26 mouse cellular contexts compared by ENCODE assay signal in genomic region chr19:52263997-52264396, GRCm38 (mm10). TPM values are rescaled to one million over a fixed set of nuclear protein-coding genes. Genes with fewer than 3 reads are reported as not detected.
"Had no signal": no experiment of that assay in that cellular context is flagged by ENCODE, and none has a peak within 500 bp of the region (broad histone marks: within the 10 kb centered on the region; RNA-seq: fewer than 3 reads in every experiment).

Gene Ins1 (plus strand): TSS chr19:52264297.

- H3K27me3 ChIP-seq: midbrain, embryonic 12.5 days; neural tube, embryonic 13.5 days; neural tube, embryonic 15.5 days had no signal

- H3K4me2 ChIP-seq: lung, embryonic 14.5 days; midbrain, embryonic 12.5 days; neural tube, embryonic 13.5 days; neural tube, embryonic 15.5 days had no signal

- DNase-seq: lung, adult 18-20 months; lung, embryonic 14.5 days; lung, postnatal 10 days; lung, postnatal 4 days; midbrain, embryonic 14.5 days; retina, postnatal 1 day; right cerebral cortex, adult 18-20 months; right cerebral cortex, postnatal 25 days; right cerebral cortex, postnatal 4 days; spleen, adult 18-20 months; thymus, adult 2 months; thymus, postnatal 25 days; thymus, postnatal 4 days had no signal

- H3K9ac ChIP-seq: lung, embryonic 14.5 days; midbrain, embryonic 12.5 days; neural tube, embryonic 13.5 days; neural tube, embryonic 15.5 days had no signal

- ATAC-seq: midbrain, embryonic 16.5 days had no signal

- H3K36me3 ChIP-seq: midbrain, embryonic 10.5 days; midbrain, embryonic 12.5 days; neural tube, embryonic 13.5 days; neural tube, embryonic 15.5 days had no signal

- H3K9me3 ChIP-seq: midbrain, embryonic 10.5 days; midbrain, embryonic 12.5 days; neural tube, embryonic 13.5 days; neural tube, embryonic 15.5 days had no signal

- H3K4me1 ChIP-seq: midbrain, embryonic 10.5 days; midbrain, embryonic 12.5 days; neural tube, embryonic 13.5 days; neural tube, embryonic 15.5 days had no signal

- H3K27ac ChIP-seq: midbrain, embryonic 10.5 days; midbrain, embryonic 12.5 days; neural tube, embryonic 13.5 days; neural tube, embryonic 15.5 days had no signal

- H3K4me3 ChIP-seq: midbrain, embryonic 10.5 days; midbrain, embryonic 12.5 days; myocyte; neural tube, embryonic 13.5 days; neural tube, embryonic 15.5 days had no signal

RNA-seq across cellular contexts. Expression of gene Ins1, which starts in this region (rescaled TPM):
- total RNA-seq: megakaryocyte, adult 5-6 weeks; megakaryocyte-erythroid progenitor cell, adult 5-6 weeks had no signal
- polyA plus RNA-seq: lung, embryonic 14.5 days; lung, embryonic 16.5 days; midbrain, embryonic 10.5 days; midbrain, embryonic 12.5 days; midbrain, embryonic 14.5 days; midbrain, embryonic 16.5 days; myocyte; neural tube, embryonic 11.5 days; neural tube, embryonic 13.5 days; neural tube, embryonic 15.5 days; small intestine, adult 2 months; testis, adult 2 months; thymus, adult 2 months; urinary bladder, adult 2 months had no signal
